Mouse (Mus musculus) hematopoietic stem cell, adult 5-6 weeks (primary cell): Measurements from ENCODE around the gene Sept4. TPM values are rescaled to one million over a fixed set of nuclear protein-coding genes. Genes with fewer than 3 reads are reported as not detected.

Experiments
- ATAC-seq, 2 experiments: fragments of 125-278 bp in 1 of 2; replicated peaks in 1 of 2; 2 replicates each; pipeline ENCODE4 v1.8.0; 2016 to 2017; ENCODE audit warnings: inconsistent platforms in 2 of 2, mild to moderate bottlenecking in 2 of 2, moderate number of reproducible peaks in 2 of 2, low read depth in 1 of 2, moderate TSS enrichment in 1 of 2; ENCODE audit not compliant: low FRiP score in 2 of 2, poor library complexity in 2 of 2, severe bottlenecking in 2 of 2, insufficient read depth in 1 of 2, low TSS enrichment in 1 of 2
- total RNA-seq: library from RNA; stranded (forward); fragments of 172-1452, 232-1000 nt; gene quantifications from 2 replicates; pipeline ENCODE4 v1.2.3, GENCODE M21; 2017

Sept4 gene
- total RNA-seq, 1 experiment from 2014 or later = 12.0 TPM

DNA sequence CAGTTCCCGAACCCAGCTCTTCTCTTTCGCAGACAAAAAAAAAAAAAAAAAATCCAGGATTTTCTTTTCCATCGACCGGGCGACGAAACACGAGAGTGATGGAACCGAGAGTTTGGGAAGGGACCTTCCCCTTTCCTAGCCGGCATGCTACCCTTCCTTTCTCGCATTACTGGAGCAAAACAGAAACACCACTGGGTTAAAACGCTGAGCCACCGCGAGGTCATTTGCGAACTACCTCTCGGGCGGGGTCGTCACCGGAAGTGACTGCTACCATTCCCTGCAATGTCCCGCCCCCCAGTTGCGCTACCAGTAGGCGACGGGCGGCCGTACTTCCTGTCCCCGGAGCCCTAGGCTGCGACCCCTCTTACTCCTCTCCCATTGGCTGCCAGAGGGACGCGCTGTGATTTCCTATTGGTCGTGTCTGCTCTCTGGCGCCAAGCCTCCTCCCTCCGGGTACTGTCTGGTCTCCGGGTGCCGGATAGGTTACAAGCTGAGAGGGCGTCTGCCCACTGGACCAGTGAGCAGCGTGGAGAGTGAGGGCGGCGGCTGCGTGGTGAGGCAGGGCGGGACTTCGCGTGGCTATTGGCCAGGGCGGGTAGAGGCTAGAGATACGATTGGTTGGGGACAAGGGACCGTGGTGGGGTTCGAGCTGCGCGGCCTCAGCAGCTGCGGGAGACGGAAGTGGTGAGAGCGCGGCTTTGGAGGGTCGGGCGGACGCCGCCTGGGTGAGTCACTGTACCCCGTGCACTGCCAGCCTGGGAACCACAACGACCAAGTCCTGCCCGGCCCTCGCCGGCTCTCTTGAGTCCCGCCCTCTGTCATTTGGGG is 23.0 kb downstream of the Sept4 start, which contains the start of gene Mtmr4:
Mtmr4 (plus strand) TSS at position 637 of the 828 bp plus-strand sequence.
- peak; percentile 94 to 95 for ATAC-seq

DNA sequence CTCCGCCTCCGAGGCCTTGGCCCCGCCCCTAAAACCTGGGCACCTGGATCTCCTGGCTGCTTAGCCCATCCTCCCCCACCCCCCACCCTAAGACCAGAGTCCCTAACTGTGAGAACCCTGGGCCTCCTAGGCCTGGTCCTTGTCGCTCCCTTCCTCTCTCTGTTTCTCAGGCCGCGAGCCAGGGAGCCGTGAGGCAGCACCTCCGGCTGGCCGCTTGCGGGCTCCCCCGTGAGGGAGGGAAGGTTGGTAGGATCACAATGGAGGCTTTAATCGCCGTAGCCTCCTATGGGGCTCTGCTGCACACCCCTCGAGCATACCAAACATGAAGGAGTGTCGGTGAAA is 23.6 kb downstream of the Sept4 start:
- ATAC-seq = peak in 1 of 2 experiments; percentile 0; a peak in 1 of 4 replicates

GRCm38 (mm10) chr11:87592713-87593598 is 24.3 kb downstream of the Sept4 start:
- ATAC-seq = no peak

DNA sequence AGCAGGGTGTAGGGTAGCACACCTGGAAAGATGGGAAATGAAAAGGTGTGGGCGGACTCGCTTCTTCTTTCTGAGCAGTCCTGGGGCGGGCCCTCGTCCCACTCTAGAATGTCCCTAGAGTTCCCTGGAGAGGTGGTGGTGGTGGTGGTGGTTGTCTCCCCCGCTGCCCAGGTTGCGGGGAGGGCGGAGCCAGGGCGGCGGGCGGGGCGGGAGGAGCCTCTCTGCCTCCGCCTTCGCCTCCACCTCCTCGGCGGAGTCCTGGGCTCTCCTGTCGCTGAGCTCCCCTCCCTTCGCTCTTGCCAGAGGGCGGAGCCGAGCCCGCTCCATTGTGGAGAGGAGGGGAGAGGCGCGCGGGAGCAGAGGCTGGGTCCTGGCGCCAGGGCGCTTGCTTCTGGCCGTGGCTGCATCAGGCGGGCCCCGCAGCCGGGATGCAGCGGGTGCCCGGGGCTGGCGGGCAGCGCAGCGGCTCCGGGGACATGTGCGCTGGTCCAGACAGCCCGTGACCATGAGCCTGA is 26.7 kb downstream of the Sept4 start:
- ATAC-seq = peak; percentile 14 to 37

GRCm38 (mm10) chr11:87595976-87596375 is 27.3 kb downstream of the Sept4 start:
- no peak for ATAC-seq

GRCm38 (mm10) chr11:87596492-87596891 is 27.8 kb downstream of the Sept4 start:
- no peak for ATAC-seq

- no peak for ATAC-seq
These were observed 28.4 kb downstream of the Sept4 start for GRCm38 (mm10) chr11:87597061-87597460.

DNA sequence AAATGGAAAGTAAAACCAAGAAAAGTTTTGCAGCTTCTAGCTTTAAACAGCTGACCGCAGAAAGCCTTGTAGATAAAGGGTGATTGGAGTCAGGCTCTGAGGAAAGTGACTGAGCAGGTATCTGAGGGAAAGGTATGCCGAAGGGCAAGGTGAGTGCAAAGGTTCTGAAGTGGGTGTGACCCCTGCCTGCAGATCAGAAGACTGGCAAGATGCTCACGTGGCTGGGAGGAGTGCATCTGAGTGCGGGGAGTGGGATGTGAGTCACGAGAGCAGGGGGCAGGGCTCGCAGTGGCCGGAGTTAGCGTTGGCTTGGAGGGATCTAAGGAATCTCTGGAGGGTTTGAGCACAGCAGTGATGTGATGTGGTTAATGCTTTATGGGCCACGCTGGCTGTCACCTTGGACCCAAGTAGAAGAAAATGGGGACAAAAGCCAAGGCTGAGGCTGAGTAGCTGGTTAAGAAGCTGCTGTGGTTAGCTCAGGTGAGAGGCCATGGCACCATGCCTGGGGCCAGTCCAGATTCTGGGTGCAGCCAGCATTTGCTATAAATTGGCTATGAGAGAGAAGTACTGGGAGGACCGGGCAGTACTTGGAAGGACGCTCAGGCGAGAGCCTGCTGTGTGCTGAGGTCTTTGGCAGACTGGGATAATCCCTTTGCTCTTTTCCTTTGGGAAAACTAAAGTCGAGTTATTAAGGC is 30.8 kb downstream of the Sept4 start:
- no peak for ATAC-seq

GRCm38 (mm10) chr11:87600322-87600853 is 31.7 kb downstream of the Sept4 start:
- no peak for ATAC-seq

- ATAC-seq = no peak
These were observed 33.5 kb downstream of the Sept4 start for GRCm38 (mm10) chr11:87602234-87602633.

- no peak for ATAC-seq
These were observed 34.9 kb downstream of the Sept4 start for GRCm38 (mm10) chr11:87603571-87603970.

- no peak for ATAC-seq
These were observed 40.6 kb downstream of the Sept4 start for GRCm38 (mm10) chr11:87609264-87609663.

DNA sequence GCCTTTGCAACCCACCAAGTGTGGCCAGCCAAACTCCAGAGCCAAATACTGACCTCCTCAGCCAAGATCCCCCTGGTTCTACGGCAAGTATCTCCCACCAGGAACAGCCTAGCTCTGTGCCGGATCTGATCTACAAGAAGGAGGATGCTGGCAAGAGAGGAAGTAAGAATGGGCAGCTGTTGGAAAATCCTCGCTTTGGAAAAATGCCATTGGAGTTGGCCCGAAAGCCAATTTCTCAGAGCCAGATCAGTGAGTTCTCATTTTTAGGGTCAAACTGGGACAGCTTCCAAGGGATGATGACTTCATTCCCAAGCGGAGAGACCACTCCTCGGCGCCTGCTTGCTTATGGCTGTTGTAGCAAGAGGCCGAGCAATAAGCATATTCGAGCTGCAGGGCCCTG is 42.8 kb downstream of the Sept4 start:
- ATAC-seq = no peak

DNA sequence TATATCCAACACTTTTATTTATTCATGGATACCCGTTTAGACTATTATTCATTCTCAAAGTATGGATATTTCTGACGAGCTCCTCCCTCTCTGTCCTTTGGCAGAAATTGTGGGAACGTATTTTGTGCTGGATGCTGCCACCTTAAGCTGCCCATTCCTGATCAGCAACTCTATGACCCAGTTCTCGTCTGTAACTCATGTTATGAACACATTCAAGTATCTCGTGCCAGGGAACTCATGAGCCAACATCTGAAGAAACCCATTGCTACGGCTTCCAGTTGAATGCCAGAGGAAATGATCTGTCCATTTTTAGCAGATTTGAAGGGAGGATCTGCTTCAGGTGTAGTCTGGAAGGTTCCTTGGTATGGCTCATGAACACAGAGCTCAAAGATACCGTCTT is 45.3 kb downstream of the Sept4 start:
- no peak for ATAC-seq

GRCm38 (mm10) chr11:87615551-87615950 is 46.8 kb downstream of the Sept4 start:
- ATAC-seq = no peak

DNA sequence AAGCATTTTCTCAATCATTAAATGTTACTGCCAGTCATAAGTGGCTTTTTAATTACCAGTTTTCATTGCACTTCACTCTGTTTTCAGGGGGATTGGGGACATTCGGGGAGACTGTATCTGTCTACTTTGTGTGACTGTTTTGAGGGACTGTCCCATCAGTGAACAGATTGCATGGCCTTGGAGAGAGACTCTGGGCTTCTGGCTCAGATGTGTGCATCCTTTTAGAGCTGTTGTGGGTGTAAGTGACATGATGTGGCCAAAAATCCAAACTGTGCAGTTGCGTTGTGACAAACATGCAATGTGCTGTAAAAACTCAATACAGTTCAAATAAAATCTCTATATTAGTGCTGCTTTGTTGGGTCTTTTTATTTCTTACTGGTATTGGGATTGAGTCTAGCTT is 47.2 kb downstream of the Sept4 start:
- ATAC-seq = no peak

GRCm38 (mm10) chr11:87616790-87617474 is 48.2 kb downstream of the Sept4 start, which contains the start of gene Hsf5:
Hsf5 (plus strand) TSS chr11:87617164.
- no peak for ATAC-seq
